Mouse (Mus musculus) embryonic fibroblast, embryonic 13.5 days (primary cell): Measurements from ENCODE around the gene Gse1.

Experiments used
- CTCF ChIP-seq: IDR thresholded peaks from 2 replicates; pipeline ENCODE4 v1.5.1; 2011; ENCODE audit warnings: mild to moderate bottlenecking, control low read depth, low read length, moderate library complexity, borderline replicate concordance; ENCODE audit not compliant: insufficient read depth
- POLR2A ChIP-seq: IDR thresholded peaks from 2 replicates; pipeline ENCODE4 v1.6.1; 2011; ENCODE audit warnings: low read depth, mild to moderate bottlenecking, control low read depth, low read length, moderate library complexity

DNA sequence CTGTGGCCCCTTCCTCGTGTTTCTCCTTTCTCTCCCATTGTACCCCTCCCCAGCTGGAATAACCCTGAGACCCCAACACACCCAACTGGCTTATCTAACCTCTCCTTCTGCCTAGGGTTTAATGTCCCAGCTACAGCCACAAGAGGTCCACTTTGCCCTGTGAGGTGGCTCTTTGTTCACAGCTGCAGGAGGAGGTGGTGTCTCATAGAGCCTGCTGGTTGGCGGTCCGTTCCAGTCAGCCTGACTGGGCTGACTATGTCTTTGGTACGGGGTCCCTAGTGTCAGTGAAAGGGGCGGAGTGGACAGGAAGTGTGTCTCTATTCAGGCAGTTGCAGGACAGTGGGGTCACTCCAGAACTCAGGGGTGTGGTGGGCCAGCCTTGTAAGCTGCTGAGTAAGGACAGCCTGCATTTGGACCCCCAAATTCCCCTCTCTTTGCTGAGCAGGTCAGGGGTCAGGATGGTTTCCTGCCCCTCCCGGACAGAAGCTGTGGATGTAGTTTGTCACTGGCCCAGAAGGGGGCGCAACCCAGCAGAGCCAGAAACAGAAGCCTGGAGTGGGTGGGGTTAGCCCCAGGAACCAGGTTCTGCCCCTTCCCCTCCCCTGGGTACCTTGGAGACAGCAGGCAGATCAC is 136.0 kb downstream of the Gse1 start:
- TF ChIP-seq CTCF (0 out of 2 replicates have a peak, but pooled peaks have one; percentile 19), POLR2A (no peak)
